Mouse (Mus musculus): ENCODE data around the gene Gls2.
"Not testable (repeated sequence)": the region's sequence is repeated elsewhere in the genome, so short reads cannot be mapped to it uniquely, and the experiment has no call there.

Gene Gls2

DNA sequence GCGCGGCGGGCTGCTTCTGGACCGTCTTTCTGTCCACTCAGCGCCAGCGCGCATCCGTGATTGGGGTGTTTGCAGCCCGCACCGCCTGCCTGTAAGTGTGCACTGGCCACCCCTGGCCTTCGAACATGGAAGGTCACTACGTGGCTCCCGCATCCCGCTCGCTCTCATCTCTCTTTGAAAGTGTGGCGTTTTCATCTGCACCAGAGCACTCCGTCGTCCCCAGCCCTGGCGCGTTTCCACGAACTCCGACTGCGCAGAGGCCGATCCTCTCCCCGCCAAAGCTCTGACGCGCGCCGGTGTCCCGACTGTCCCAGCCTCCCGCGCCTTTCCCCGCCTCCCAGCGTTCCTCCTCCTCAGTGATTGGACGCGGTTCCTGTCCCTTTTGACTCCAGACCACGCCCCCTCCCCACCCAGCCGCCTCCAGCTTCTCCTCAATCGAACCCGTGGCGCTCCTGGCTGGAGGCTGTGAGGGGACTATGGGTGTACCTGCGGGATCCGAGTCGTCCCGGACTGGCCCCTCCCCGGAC is at the start of gene Gls2:
Gene Gls2, plus strand, starts transcription at position 434 of the 527 bp plus-strand sequence.
- peak; percentile 88 for DNase-seq (ENCODE audit: extremely low read depth, low read depth)

DNA sequence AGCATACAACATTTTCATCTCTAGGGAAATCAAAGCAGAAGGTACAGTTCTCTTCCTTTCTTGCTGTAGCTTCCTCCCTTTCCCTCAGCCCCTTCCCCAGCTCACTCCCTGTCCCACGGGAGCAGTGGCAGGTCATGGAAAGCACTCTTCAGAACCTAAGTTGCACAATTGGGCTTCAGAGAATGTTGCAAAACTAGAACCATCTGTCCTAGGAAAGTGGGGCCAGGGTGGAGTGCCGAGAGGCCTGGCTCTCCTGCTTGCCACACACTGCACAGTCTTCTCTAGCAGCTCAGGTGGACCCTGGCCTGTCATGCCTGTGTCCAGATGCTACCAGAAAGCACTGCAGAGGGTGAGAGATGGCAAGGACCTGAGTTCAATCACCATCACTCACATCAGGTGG is 49.3 kb upstream of the Gls2 start:
- DNase-seq (ENCODE audit: extremely low read depth, low read depth) = no peak

DNA sequence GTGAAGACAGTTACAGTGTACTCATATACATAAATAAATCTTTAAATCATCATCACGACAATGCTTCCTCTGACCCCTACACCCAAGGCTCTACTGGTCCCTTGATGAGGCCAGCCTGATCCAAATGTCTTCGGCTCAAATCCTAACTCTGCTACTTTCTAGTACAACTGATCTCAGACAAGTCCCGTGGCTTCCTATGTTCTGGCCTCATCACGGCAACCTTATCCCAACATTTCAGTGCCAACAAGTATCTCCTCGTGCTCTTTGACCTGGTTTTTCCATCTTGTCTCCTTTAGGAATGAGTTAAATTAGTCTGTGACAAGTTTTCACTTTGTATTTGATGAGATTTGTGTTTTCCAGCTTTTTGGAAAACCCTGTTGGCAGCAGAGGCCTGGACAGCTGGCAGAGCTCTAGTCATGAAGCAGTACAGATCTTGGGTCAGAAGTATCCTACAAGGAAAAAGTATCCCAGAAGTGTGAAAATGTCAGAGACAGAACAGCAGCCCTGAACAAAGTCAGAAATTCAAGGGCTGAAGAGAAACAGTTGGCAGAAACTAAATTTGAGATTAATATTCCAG is 45.4 kb upstream of the Gls2 start:
- DNase-seq (ENCODE audit: extremely low read depth, low read depth) = no peak

DNA sequence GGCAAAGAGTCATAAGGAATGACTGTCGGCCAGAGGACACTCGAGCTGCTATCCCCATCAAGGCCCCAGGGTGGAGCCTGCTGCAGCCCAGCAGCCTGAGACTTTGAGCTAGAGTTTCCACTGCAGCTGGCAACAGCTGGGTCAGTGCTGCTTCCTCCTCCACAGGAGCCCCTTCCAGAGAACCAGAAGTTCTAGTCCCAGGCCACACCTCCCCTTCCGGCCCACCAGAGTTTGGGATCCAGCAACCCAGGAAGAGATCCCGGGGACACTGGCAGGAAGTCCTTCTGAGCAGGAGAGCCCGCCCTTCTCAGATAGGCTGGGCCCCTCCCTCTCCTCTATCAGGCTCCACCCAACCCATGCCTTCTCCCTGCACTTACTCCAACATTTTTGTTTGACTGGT is 44.7 kb upstream of the Gls2 start:
- peak; percentile 87 for DNase-seq (ENCODE audit: extremely low read depth, low read depth)

DNA sequence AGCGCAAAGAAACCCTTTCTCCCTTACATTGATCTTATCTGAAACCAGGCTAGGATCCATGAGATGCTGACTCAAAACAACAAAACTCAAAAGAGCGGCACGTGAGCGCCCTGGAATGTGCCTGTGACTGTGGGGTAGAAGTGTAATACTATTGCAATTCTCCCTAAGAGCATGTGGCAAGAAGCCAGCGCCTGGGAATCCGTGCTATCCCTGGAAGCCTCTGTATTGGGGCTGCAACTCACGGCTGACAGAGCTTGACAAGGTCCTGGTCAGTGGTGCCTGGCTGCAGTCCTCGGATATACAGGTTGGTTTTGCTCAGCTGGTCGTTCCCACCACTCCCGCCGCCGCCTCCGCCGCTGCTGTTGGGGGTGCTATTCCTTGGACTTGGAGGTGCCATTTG is 43.3 kb upstream of the Gls2 start:
- no peak for DNase-seq (ENCODE audit: extremely low read depth, low read depth)

DNA sequence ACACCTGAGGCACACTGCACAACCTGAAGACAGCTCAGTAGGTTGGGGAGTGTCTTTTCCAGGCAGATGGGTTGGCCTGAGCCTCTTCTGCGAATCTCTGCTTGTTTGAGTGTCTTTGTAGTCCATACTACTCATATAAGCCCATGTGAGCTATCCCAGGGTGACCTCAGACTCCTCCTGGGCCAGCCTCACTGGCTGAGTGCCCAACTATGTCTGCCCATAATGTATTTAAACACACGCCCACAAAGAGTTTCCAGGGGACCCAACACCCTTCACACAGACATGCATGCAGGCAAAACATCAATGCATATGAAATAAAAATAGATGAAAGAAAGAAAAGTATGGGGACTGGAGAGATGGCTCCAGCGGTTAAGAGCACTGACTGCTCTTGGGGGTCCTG is 40.3 kb upstream of the Gls2 start:
- DNase-seq (ENCODE audit: extremely low read depth, low read depth) = no peak

DNA sequence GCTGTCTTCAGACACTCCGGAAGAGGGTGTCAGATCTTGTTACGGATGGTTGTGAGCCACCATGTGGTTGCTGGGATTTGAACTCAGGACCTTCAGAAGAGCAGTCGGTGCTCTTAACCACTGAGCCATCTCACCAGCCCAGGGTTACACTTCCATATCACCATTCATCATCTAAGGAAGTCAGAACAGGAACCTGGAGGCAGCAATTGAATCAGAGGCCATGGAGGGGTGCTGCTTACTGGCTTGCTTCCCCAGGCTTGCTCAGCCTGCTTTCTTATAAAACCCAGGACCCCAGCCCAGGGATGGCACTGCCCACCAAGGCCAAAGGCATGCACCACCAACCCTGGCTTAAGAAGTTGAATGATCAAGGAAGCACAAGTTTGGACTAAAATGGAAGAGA is 28.5 kb upstream of the Gls2 start:
- not testable (repeated sequence) for DNase-seq (ENCODE audit: extremely low read depth, low read depth)

DNA sequence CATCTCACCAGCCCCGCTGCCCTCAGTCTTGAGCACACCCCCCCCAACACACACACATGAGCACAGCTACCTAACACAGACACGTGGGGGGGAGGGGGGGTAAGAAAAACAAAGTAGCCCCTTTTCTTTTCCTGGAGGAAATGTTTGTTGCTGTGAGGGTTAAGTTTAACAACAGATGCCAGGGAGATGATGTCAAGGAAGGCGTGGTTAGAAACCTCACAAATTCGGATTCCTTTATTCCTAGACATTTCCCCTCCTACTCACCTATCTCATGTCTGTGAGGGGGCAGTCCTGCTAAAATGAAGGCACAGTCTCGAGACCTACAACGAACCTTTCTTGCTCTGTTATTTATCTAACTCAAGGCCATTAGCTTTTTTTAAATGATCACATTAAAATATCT is 27.2 kb upstream of the Gls2 start:
- no peak for DNase-seq (ENCODE audit: extremely low read depth, low read depth)

DNA sequence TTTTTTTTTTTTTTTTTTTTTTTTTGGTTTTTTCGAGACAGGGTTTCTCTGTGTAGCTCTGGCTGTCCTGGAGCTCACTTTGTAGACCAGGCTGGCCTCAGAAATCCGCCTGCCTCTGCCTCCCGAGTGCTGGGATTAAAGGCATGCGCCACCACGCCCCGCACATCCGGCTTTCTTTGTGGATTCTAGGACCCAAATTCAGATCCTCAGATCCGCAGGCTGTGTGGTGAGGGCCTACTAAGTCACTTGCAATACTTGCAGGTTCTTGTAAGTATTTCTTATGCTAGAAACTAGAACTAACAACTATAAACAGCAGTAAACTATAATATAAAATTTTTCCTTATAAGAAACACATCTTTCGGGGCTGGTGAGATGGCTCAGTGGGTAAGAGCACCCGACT is 22.9 kb upstream of the Gls2 start:
- DNase-seq (ENCODE audit: extremely low read depth, low read depth) = not testable (repeated sequence)

DNA sequence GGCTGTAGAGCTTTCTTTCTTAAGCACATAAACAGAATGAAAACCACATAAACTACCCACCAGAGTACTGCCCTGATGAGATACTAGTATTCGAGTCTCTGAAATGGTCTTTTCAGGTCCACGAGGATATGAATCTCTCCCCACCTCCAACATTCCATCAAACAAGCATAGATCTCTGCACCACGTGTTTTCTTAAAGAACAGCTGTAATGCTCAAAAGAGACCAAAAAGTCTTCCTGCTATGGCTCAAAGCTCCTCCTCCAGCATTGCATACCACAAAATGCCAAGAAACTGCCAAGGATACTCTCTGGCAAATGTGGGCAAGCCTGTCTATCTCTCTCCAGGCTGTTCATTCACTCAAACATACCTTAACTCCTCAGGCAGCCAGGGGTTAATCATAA is 19.0 kb upstream of the Gls2 start:
- no peak for DNase-seq (ENCODE audit: extremely low read depth, low read depth)

DNA sequence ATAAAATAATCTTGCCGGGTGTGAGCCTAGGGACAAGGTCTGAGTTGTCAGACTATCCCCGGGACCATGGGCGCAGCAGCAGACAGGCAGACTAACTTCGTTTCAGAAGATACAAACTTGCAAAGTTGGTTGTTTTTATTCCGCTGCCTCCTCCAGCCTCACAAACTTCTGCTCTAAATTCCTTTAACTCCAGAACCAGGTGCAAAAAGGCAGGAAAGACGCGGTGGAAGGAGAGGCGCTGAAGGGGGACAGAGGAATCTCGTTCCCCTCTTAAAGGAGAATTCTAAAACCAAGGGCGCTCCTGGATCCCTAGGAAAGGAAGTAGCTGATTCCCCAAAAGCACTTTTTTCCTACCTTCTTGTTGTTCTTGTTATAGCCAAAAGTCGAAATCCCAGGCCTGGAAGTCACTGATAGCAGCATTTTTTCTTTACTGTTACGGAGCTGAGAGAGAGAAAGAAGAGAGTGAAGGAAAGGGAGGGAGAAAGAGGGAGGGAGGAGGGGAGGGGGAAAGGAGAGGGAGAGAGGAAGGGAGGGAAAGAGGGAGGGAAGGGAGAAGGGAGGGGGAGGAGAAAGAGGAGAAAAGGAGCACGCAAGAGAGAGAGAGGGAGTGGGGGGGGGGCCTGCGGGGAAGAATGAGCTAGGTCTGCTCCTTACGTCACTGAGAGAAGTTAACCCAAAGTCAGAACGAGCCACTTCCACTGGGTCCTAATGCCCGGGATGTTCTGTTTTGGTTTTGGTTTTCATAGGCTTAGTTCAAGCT is 18.1 kb upstream of the Gls2 start:
- peak; percentile 72 for DNase-seq (ENCODE audit: extremely low read depth, low read depth)

DNA sequence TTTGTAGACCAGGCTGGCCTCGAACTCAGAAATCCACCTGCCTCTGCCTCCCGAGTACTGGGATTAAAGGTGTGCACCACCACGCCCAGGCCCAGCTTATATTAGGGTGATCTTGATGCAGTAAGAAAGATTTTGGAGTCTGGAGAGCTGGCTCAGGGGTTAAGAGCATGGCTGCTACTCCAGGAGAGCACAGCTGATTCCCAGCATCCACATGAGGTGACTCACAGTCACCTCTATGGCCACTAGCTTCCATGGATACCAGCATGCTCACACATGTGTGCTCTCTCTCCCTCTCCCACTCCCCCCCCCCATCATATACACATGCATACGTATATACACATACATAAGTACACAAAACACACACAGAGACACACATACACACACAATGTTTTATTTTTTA is 16.9 kb upstream of the Gls2 start:
- no peak for DNase-seq (ENCODE audit: extremely low read depth, low read depth)

DNA sequence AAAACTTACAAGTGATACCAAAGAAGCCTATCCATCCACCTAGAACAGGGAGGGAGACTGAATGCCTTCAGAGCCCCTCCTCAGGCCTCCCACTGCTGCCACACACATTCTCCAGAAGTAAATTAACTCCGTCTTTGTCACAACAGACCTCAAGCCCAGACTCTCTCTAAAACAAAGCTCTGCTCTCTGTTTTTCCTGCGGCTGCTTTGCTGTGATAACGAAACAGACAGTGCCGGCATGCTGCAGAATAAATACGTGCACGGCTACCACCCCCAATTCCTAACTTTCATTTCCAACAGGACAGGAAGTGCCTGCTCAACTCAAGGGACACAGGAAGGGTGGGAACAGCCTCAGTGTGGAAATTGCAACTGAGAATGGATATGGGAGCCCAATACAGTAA is 14.3 kb upstream of the Gls2 start, which contains the start of gene Rbms2:
Gene Rbms2, minus strand, starts transcription at position 309 of the 400 bp plus-strand sequence.
- no peak for DNase-seq (ENCODE audit: extremely low read depth, low read depth)

DNA sequence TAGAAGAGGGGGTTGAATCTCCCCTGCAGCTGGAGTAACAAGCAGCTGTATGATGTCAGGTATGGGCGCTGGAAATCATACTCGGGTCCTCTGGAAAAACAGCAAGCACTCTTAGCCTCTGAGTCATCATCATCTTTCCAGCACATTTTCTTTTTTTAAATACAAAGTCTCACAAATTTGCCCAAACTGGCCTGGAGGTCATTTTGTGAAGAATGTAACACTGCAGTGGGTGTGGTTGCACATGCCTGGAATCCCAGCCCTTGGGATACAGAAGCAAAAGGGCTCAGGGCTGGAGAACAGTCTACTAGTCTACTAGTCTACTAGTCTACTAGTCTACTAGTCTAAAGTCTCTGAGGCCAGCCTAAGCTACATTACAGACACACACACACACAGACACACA is 10.0 kb upstream of the Gls2 start:
- DNase-seq (ENCODE audit: extremely low read depth, low read depth) = no peak

DNA sequence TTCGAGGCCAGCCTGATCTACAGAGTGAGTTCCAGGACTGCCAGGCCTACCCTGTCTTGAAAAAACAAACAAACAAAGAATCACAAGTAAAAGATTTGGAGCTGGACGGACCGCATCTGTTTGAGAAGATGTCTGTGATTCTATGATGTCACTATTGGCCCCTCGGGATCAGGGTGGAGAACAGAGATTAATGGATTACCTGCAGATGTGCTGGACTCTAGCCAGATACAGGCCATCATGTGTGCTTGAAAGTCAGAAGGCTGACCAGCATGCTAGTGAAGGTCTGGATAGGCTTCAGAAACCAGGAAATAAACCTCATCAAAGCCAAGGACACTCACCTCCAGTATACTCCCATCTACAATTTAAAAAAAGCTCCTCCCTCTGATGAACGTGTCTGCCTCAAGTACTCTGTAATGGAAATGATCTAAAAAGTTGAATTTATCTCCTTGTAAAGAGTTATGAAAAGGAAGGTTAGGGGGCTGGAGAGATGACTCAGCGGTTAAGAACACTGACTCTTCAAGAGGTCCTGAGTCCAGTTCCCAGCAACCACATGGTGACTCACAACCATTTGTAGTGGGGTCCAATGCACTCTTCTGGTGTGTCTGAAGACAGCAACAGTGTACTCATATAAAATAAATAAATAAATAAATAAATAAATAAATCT is 8.8 kb upstream of the Gls2 start:
- DNase-seq (ENCODE audit: extremely low read depth, low read depth) = no peak

DNA sequence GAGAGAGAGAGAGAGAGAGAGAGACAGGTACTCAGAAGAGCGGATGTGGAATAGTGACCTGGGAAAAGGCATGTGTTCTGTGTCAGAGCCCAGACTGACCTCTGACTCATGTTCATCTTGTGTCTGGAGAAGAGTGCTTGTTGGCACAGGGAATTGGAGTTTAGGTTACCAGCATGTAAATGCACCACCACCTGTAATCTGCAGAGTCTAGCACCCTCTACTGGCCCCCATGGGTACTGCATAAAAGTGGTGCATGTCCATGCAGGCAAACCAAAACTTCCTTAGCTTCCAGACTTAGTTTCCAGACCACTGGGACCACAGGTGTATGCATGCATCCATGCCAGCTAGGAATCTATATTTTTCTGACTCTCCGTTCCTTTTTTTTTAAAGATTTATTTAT is 8.3 kb upstream of the Gls2 start:
- DNase-seq (ENCODE audit: extremely low read depth, low read depth) = peak; percentile 82

DNA sequence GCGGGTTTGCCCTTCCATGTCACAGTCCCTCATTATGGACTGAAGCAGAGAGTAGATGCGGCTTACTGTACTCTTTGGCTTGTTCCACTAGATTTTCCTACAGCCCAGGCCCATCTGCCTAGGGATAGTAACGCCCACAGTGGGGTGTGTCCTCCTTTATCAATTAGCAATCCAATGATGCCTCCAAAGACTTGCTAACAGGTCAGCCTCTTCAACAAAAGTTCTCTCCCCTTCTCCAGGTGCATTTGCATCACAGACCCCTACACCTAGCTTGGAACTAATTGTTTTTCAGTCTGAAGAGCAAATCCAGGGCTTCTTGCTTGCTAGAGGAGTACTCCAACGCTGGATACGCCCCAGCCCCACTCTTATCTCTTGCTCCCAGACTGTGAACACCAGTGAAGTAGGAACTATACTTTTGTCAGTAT is 7.1 kb upstream of the Gls2 start:
- peak; percentile 63 for DNase-seq (ENCODE audit: extremely low read depth, low read depth)

DNA sequence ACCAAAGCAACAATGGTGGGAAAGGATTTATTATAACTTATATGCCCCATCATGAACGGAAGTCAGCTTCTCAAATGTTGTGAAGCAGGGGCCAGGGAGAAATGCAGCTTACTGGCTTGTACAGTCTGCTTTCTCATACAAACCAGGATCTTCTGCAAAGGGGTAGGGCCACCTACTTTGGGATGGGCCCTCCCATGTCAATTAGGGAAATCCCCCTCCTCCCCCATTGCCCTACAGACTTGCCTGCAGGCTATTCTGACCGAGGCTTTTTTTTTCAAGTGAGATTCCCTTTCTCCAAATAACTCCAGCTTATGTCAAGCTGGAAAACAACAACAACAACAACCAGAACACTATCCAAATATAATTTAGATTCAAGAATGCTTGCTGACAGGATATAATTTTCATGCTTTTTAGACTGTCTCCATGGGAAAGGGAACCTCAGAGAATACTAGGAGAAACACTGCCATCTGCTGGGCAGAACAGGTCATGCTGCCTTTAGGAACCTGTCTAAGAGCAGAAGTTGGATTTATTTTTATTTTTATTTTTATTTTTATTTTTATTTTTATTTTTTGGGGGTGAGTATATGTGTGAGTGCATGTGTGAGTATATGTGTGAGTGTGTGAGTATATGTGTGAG is 5.9 kb upstream of the Gls2 start:
- peak; percentile 66 for DNase-seq (ENCODE audit: extremely low read depth, low read depth)

DNA sequence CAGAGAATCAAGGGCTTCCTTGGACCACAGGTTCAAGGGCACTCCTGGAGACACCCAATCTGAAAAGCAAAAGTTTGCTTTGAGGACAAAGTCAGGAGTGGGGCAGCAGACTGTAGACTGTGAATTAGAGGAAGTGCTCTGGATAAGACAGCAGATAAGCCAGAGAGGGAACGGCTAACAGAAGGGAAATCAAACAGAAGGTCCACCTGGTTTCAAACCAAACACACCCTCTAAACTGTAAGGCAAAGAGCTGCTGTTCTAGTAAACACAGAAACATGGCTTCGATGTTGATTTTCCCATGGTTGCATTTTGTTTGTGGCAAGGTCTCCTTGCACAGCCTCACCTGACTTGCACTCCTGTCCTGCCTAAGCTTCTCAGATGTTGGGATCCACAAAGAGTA is 2.8 kb upstream of the Gls2 start:
- no peak for DNase-seq (ENCODE audit: extremely low read depth, low read depth)

DNA sequence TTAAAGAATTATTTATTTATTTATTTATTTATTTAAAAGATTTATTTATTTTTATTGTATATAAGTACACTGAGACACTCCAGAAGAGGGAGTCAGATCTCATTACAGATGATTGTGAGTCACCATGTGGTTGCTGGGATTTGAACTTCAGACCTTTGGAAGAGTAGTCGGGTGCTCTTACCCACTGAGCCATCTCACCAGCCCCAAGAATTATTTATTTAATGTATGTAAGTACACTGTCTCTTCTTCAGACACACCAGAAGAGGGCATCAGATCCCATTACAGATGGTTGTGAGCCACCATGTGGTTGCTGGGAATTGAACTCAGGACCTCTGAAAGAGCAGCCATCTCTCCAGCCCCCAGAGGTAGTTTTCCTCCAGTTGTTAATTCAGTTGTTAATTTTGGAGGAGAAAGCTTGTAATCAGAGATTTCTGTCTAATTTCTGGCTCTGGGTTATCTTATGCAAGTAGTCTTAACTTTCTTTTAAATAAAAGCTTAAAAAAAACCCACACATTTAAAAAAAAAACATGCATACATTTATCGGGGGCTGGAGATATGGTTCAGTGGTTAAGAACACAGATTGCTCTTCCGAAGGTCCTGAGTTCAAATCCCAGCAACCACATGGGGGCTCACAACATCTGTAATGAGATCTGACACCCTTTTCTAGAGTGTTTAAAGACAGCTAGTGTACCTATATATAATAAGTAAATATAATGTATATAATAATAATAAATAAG is 2.1 kb upstream of the Gls2 start:
- not testable (repeated sequence) for DNase-seq (ENCODE audit: extremely low read depth, low read depth)

DNA sequence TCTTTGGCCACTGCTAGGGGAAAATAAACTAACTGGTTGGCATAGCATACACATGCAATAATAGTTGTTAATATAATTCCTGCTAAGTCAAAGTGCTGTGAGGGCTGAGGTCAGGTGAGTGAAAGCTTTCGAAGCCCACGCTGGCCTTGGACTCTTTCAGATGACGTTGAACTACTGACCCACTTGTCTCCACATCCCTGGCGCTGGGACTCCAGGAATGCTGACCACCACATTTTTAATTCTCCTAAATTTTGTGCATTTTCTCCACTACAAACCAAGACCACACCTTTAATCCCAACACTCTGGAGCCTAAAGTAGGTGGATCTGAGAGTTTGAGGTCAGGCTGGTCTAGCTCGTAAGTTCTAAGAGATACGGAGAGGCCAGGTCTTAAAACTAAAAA is 1.1 kb upstream of the Gls2 start:
- DNase-seq (ENCODE audit: extremely low read depth, low read depth) = no peak
